Mouse (Mus musculus): ENCODE measurements around the gene Gm17651. TPM values are rescaled to one million over a fixed set of nuclear protein-coding genes. Genes with fewer than 3 reads are reported as not detected.

Gm17651 gene
- total RNA-seq, 2 experiments from 2014 or later = not detected

- DNase-seq = no peak
Measured at GRCm38 (mm10) chr3:97678416-97678815, 3.9 kb upstream of the Gm17651 start.

DNA sequence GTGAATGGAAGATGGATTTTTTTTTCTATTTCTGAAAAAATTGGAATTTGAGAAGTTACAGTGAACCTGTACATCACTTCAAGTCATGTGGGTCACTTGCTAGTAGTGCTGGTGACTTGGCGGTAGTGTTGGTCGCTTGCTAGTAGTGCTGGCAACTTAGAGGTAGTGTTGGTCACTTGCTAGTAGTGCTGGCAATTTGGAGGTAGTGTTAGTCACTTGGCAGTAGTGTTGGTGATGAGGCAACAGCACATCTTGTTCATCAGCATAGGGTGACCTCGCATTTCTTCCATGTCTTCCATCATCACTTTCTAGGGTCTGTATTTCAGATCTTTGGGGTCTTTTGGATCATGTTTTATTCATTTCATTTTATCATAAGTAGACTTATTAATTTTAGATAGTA is 1.6 kb upstream of the Gm17651 start:
- no peak for DNase-seq

DNA sequence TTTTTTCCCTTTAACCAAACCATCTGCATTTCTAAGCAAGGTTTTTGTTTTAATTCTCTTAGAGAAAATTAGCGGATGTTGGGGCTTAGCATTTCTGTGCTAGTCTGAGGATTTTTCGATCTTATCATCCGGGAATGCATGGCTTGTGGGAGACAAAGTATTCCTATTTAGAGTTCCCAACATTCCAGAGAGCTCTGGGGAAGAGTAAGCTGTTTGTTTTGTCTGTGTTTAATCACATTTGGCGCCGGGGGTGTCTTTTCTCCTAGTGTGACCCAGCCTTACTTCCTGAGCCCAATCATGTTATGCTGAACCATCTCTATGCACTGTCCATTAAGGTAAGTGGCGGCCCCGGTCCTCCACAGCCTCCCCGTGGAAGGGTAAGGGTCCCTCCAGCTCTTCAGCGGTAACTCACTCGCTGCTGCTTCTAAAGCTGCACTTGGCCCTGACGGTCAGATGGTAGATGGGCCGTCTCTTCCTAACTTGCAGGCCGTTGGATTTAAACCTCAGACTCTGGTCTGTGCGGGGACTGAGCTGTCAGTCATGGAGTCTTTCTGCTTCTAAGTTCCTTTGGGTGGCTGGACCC is 7.3 kb downstream of the Gm17651 start:
- DNase-seq = no peak

GRCm38 (mm10) chr3:97666154-97666553 is 8.3 kb downstream of the Gm17651 start:
- no peak for DNase-seq

- no peak for DNase-seq
Measured at GRCm38 (mm10) chr3:97665525-97665924, 9.0 kb downstream of the Gm17651 start.

DNA sequence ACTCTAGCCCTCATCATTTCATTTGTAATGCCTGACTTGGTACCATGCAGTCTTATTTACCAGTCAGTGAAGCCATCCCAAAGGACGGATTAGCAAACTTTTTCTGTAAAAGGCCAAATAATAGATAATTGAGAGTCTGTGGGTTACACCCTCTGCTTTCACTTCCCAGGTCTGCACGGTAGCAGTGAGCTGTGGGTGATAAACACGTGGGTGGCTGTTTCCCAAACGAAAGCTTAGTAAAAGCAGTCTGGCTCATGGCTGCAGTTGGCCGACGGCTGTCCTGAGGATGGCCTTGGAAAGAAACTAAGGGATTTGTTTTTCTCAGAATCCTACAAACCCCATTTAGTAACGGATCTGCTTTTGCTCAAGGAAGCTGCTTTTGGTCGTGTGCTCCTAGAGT is 13.3 kb downstream of the Gm17651 start:
- DNase-seq = no peak

DNA sequence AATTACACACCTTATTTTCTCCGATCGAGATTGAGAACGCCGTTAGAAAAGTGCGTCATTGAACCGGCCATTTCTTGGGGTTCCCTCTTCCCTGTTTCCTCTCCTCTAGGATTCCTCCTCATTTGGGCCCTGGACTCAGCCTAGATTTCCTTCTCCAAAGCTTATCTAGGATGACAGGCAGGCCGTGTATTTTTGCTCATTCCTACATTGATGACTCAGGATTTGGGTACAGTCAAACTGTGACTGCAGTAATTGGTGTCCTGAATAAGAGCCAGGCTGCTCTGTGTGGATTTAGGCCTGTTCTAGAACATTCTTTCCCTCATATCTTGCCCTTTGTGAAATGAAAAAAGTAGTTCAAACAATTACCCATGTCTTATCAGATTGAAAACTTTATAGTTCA is 14.7 kb downstream of the Gm17651 start:
- DNase-seq = no peak

DNA sequence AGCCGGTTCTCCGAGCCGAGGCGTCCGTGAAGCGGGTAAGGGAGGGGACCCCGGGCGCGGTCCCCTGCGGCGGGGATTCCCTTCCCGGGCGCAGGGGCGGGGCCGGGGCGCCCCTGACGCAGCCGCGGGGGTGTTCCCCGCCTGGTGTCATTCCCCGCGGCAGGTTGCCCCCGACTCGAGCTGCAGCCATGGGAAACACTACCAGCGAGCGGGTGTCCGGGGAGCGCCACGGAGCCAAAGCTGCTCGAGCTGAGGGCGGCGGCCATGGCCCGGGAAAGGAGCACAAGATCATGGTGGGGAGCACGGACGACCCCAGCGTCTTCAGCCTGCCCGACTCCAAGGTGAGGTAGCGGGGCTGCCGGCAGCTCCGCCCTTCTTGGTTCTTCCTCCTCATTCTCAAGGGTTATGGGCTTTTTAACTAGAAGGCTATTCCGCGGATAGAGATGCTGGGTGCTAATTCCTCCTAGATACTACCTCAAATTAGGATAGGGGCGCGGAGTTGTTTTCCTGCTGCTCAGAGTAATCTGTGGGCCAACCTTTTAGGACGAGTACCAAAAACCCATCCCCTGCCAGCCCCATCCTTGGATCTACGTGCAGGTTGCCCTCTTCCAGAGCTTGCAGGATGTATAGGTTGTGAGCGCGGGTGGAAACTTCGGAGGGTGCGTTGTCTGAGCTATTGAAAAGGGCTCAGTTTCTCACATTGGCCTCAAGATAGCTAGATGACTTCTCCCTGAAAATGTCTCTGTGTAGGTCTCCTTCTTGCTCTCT is 15.9 kb downstream of the Gm17651 start:
- DNase-seq = no peak

DNA sequence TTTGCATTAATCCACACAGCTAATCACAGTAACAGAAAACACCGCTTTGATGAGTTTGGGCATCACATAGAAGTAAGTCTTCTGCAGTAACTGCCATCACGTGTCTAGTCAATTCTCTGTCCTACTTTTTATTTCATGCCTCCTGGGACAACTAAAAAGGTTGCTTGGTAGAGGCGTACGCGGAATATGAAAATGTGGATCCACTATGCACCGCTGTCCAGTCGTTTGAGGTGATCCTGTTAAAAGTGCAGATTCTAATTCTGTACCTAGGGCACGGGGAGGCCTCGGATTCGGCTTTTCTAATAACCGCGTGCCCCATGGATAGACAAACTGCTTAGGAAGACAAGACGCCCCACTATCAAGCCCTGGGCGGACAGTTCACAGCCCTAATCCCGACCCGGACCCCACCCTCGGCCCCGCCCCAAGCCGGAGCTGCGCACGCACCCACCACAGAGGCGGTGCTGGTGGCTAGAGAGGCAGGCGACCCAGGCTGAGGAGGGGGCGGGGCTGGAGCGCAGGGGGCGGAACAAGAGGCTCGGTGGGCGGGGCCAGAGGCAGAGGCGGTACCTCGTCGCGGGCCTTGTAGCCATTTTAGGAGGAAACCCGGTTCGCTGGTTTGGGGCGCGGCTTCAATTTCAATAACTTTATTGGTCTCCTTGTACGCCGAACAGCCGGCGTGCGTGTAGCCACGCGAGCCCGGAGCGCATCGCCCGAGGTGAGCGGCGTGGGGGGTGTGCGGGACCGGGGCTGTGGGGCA is 16.7 kb downstream of the Gm17651 start, which contains the start of gene Prkab2:
Gene Prkab2, plus strand, starts transcription at position 539 of the 757 bp plus-strand sequence.
- DNase-seq = peak; percentile 98

- no peak for DNase-seq
Measured at GRCm38 (mm10) chr3:97654901-97655300, 19.6 kb downstream of the Gm17651 start.

DNA sequence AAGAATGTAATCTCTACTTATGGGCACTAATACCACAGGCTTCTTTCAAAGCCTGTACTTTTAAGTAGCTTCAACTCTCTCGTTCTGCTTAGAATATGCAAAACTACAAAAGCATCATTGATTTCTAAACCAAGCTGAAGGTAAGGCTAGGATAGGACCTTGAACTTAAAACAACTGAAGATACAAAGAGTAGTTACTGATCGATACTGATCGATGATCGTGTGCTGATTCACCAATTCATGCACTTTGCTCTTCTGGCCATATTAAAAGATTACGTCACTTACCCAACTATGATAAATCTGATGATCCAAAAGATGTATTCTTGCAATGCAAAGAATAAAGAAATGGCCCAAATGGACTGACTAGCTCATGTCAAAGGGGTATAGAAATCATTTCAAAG is 20.7 kb downstream of the Gm17651 start:
- DNase-seq = no peak

- no peak for DNase-seq
Measured at GRCm38 (mm10) chr3:97651604-97652003, 22.9 kb downstream of the Gm17651 start.

GRCm38 (mm10) chr3:97649469-97649868 is 25.0 kb downstream of the Gm17651 start:
- DNase-seq = no peak

GRCm38 (mm10) chr3:97649022-97649421 is 25.5 kb downstream of the Gm17651 start:
- DNase-seq = no peak

GRCm38 (mm10) chr3:97648518-97648917 is 26.0 kb downstream of the Gm17651 start:
- DNase-seq = no peak

GRCm38 (mm10) chr3:97642001-97642400 is 32.5 kb downstream of the Gm17651 start:
- no peak for DNase-seq

DNA sequence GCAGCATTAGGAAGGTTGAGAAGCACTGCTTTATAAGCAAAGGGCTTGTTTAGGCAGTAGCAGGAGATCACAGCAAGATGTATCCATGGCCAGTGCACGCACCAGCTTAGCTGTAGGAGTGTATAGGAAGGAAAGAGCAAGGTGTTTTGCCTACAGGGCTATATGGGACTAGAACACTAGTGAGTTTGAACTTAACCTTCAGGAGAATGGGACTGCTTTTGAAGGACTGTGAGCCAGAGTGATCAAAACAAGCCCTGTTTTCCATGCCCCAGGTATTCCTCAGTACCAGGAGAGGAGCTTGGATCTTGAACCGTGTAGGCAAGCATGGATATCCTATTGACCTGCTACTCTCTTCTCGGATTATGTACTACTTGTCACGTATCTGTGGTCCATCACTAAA is 33.1 kb downstream of the Gm17651 start:
- no peak for DNase-seq

- no peak for DNase-seq
Measured at GRCm38 (mm10) chr3:97634288-97634761, 40.2 kb downstream of the Gm17651 start.

DNA sequence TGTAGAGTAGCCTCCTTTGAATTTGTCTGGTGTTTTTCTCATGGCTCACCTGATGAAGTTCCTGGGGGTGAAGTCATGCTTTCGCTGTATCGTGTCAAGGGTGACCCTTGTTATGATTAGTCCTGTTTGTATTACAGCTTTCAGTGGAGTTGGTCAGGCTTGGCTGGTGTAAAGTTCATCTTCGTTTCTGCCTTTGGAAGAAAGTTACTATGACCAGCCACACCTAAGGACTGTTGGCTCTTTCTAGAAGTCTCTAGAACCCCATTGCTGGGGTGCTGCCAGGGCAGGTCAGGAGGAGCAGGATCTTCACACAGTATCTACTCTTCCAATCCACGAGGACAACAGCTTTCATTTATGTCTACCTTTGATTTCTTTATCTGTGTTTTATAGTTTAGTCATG is 41.0 kb downstream of the Gm17651 start:
- DNase-seq = no peak

DNA sequence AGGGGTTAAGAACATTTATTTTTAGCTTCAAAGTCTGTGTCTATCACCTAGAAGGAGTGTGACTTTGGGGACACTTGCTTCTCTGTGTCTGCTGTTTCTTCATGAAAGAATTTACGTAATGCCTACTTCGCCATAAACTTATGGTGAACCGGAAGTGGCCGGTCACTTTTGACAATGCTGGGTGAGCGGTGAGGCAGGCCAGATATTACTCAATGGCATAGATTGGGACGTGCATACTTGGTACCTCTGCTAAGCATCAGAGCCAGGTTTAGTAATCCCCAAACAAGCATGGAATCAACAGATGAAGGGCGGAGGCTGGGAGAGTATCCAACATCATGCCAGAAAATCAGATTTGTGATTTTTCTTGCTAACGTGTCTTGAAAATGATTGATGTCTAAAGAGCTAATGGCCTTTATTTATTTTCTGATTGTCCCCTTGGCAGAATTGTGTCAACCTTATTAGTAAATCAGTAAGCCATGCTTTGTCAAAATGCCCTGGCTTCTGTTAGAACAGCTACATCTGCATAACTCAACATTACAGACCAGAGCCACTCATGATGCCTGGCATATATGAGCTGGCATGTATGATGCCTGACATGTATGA is 43.1 kb downstream of the Gm17651 start:
- no peak for DNase-seq

GRCm38 (mm10) chr3:97630746-97631145 is 43.7 kb downstream of the Gm17651 start:
- no peak for DNase-seq

GRCm38 (mm10) chr3:97629941-97630340 is 44.6 kb downstream of the Gm17651 start:
- no peak for DNase-seq
